Mouse (Mus musculus) MEL (cell line): ENCODE measurements around the gene Homer1.

Experiments used
- CTCF ChIP-seq, 3 experiments: IDR thresholded peaks in 2 of 3; conservative IDR thresholded peaks in 1 of 3; 2 replicates each; pipeline ENCODE4 v1.5.1; 2011 to 2012; ENCODE audit warnings: low read length in 3 of 3, low read depth in 2 of 3, mild to moderate bottlenecking in 2 of 3, improper control_type of control experiment in 1 of 3, inconsistent platforms in 1 of 3, mixed read lengths in 1 of 3, moderate library complexity in 1 of 3; ENCODE audit not compliant: control insufficient read depth in 1 of 3, insufficient read depth in 1 of 3, poor library complexity in 1 of 3, severe bottlenecking in 1 of 3
- E2F4 ChIP-seq: IDR thresholded peaks from 2 replicates; pipeline ENCODE4 v1.6.1; 2011; ENCODE audit warnings: low read depth, low read length, improper control_type of control experiment, borderline replicate concordance
- MAFK ChIP-seq: IDR thresholded peaks from 2 replicates; pipeline ENCODE4 v1.6.1; 2011; ENCODE audit warnings: low read depth, mild to moderate bottlenecking, low read length, improper control_type of control experiment, borderline replicate concordance
- POLR2A ChIP-seq, 2 experiments: IDR thresholded peaks; 2 replicates each; pipeline ENCODE4 v1.6.1; 2011 to 2012; ENCODE audit warnings: low read length in 2 of 2, mild to moderate bottlenecking in 2 of 2, control low read depth in 1 of 2, improper control_type of control experiment in 1 of 2, low read depth in 1 of 2, moderate library complexity in 1 of 2; ENCODE audit not compliant: control insufficient read depth in 1 of 2, insufficient read depth in 1 of 2, poor library complexity in 1 of 2
- POLR2AphosphoS2 ChIP-seq: IDR thresholded peaks from 2 replicates; pipeline ENCODE4 v1.6.1; 2011; ENCODE audit warnings: low read length, improper control_type of control experiment
- USF1 ChIP-seq: IDR thresholded peaks from 2 replicates; pipeline ENCODE4 v1.6.1; 2014; ENCODE audit warnings: low read depth, mild to moderate bottlenecking, inconsistent platforms, low read length, improper control_type of control experiment, moderate library complexity
- ZC3H11A ChIP-seq: IDR thresholded peaks from 2 replicates; pipeline ENCODE4 v1.6.1; 2012; ENCODE audit warnings: low read depth, mild to moderate bottlenecking, inconsistent platforms, low read length, improper control_type of control experiment

- TF ChIP-seq POLR2A (IDR thresholded peaks at IDR 0.05; ENCODE audit: control insufficient read depth in 1 of 2, insufficient read depth in 1 of 2, low read depth in 1 of 2, low read length in 2 of 2, poor library complexity in 1 of 2) (no peak), POLR2AphosphoS2 (no peak), MAFK (no peak), CTCF (IDR thresholded peaks at IDR 0.05 in 2 of 3, conservative IDR thresholded peaks at IDR 0.05 in 1 of 3; ENCODE audit: control insufficient read depth in 1 of 3, insufficient read depth in 1 of 3, low read depth in 2 of 3, low read length in 3 of 3, poor library complexity in 1 of 3, severe bottlenecking in 1 of 3) (no peak), E2F4 (no peak), ZC3H11A (no peak), USF1 (no peak)
These were observed 33.1 kb downstream of the Homer1 start for GRCm38 (mm10) chr13:93332491-93332890.
